Mouse (Mus musculus) forebrain, embryonic 16.5 days (tissue): Measurements from ENCODE around the gene Tmem115. TPM values are rescaled to one million over a fixed set of nuclear protein-coding genes. Genes with fewer than 3 reads are reported as not detected.

Experiments used
- ATAC-seq: fragments of 200-750 bp; cut with Nextera tagmentation; 2 replicates; pipeline ENCODE4 v1.8.0; 2017; ENCODE audit warnings: mild to moderate bottlenecking, moderate library complexity
- H3K27ac ChIP-seq: fragments of 300-500 bp; sonication (generic); 2 replicates; pipeline ENCODE4 v1.5.1; 2014; ENCODE audit warnings: low read length, control low read depth
- H3K27me3 ChIP-seq: fragments of 300-500 bp; sonication (generic); replicated peaks from 2 replicates; pipeline ENCODE4 v1.6.1; 2014; ENCODE audit warnings: low read length; ENCODE audit not compliant: control insufficient read depth, insufficient read depth
- H3K36me3 ChIP-seq: fragments of 300-500 bp; sonication (generic); 2 replicates; pipeline ENCODE4 v1.6.1; 2014; ENCODE audit not compliant: control insufficient read depth, insufficient read depth
- H3K4me1 ChIP-seq: fragments of 300-500 bp; sonication (generic); replicated peaks from 2 replicates; pipeline ENCODE4 v1.6.1; 2014; ENCODE audit warnings: low read length; ENCODE audit not compliant: control insufficient read depth, insufficient read depth
- H3K4me2 ChIP-seq: fragments of 300-500 bp; sonication (generic); 2 replicates; pipeline ENCODE4 v1.6.1; 2014; ENCODE audit warnings: mild to moderate bottlenecking, low read length, control low read depth
- H3K4me3 ChIP-seq: fragments of 300-500 bp; sonication (generic); replicated peaks from 2 replicates; pipeline ENCODE4 v1.5.1; 2014; ENCODE audit warnings: mild to moderate bottlenecking, low read length, control low read depth
- H3K9ac ChIP-seq: fragments of 300-500 bp; sonication (generic); replicated peaks from 2 replicates; pipeline ENCODE4 v1.6.1; 2014; ENCODE audit warnings: low read depth, low read length, control low read depth
- H3K9me3 ChIP-seq: fragments of 300-500 bp; sonication (generic); 2 replicates; pipeline ENCODE4 v1.6.1; 2016; ENCODE audit warnings: low read length; ENCODE audit not compliant: control insufficient read depth
- WGBS: fragments of 180-500 bp; shearing (Covaris S2); extraction: QIAGEN DNeasy Blood & Tissue Kit; methylation state at CpG from one replicate; pipeline ENCODE4 v1.1.7; 2014; 5-methylcytosine and 5-hydroxymethylcytosine counted together
- polyA plus RNA-seq: library from polyadenylated mRNA; unstranded; fragments of >200 nt; fragmentation: Nextera tagmentation; extraction: Ambion mirVana; gene quantifications from 2 replicates; pipeline ENCODE4 v1.2.1, GENCODE M21; 2015

Gene Tmem115
- polyA plus RNA-seq, 1 experiment from 2014 or later, result 41.9 TPM

DNA sequence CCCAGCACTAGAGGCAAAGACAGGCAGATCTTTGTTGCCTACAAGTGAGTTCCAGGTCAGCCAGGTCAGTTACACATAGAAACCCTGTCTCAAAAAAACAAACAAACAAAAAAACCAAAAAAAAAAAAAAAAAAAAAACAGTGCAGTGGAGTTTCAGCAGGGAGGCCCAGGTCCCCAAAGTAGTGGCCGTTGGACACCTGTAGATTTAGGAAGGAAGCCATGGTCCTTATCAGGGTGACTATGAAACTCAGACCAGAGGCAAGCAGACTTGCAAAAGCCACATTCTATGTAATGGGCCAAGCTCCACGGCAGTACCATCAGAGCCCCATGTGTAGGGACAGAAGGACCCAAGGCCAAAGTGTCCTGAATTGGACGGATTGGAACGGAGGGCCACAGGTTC is 47.8 kb downstream of the Tmem115 start:
- Histone ChIP-seq H3K36me3 (no peaks in the 10 kb centered on the region), H3K4me2 (peak overlapping the region; percentile 99), H3K27me3 (no peaks in the 10 kb centered on the region), H3K4me3 (peak overlapping the region; percentile 74), H3K4me1 (peaks cover 29% of the 10 kb centered on the region), H3K9ac (no peak overlapping the region), H3K27ac (no peak overlapping the region), H3K9me3 (no peaks in the 10 kb centered on the region)
- ATAC-seq, result no peak
- 77% methylated on average over 4 of the region's 4 CpGs for WGBS

DNA sequence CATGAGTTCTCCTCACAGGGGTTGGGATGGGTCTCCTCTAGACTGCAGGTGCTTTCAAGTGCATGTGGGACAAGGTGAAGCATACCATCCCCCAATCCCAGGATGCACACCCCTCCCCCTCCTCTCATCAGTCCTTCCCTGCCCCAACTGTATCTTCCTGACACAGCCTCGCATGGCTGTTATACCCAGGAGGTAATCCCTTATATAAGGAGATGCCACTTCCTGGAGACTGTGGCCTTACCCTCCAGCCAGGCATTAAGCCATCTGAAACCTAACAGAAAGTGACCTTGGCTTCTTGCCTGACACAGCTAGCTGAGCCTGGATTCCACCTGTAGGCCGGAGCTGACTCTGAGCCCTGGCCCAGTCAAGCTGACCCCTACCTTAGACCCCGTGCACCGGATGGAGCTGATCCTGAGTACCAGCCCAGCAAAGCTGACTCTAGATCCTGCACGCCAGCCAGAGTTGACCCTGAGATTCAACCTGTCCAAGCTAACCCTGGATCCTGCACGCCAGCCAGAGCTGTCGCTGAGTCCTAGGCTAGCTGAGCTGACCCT is 48.8 kb downstream of the Tmem115 start:
- Histone ChIP-seq H3K36me3 (no peaks in the 10 kb centered on the region), H3K4me3 (no peak overlapping the region), H3K4me1 (peaks cover 29% of the 10 kb centered on the region), H3K9me3 (no peaks in the 10 kb centered on the region), H3K27me3 (no peaks in the 10 kb centered on the region), H3K9ac (no peak overlapping the region), H3K4me2 (no peak overlapping the region), H3K27ac (no peak overlapping the region)
- ATAC-seq, result no peak
- 88% methylated on average over 7 of the region's 7 CpGs for WGBS

- Histone ChIP-seq H3K27me3 (no peaks in the 10 kb centered on the region), H3K9ac (no peak overlapping the region), H3K4me2 (no peak overlapping the region), H3K4me3 (no peak overlapping the region), H3K36me3 (no peaks in the 10 kb centered on the region), H3K27ac (no peak overlapping the region), H3K9me3 (no peaks in the 10 kb centered on the region), H3K4me1 (peaks cover 32% of the 10 kb centered on the region)
- 89% methylated on average over 14 of the region's 14 CpGs for WGBS
- ATAC-seq, result no peak
Measured at GRCm38 (mm10) chr9:107583174-107583573, 49.4 kb downstream of the Tmem115 start.

DNA sequence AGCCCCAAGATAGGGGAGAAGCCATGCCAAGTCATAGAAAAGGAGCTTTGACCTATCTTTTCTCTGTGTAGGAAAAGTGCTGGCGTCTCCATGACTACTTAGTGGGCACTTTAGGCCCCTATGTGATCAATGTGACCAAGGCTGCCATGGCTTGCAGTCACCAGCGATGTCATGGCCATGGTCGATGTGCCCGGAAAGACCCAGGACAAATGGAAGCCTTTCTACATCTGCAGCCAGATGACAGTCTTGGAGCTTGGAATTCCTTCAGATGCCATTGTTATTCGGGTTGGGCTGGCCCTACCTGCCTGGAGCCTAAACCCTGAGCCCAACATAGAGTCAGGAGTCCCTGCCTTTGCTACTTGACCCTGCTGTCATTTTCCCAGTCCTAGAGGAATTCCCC is 52.8 kb downstream of the Tmem115 start:
- no peak for ATAC-seq
- no peaks in the 10 kb centered on the region for H3K27me3 ChIP-seq
- H3K4me1 ChIP-seq, result peaks cover 17% of the 10 kb centered on the region
- H3K27ac ChIP-seq, result no peak overlapping the region
- no peak overlapping the region for H3K9ac ChIP-seq
- WGBS, result 90% methylated on average over 5 of the region's 5 CpGs
- H3K9me3 ChIP-seq, result no peaks in the 10 kb centered on the region
- no peak overlapping the region for H3K4me2 ChIP-seq
- H3K4me3 ChIP-seq, result no peak overlapping the region
- H3K36me3 ChIP-seq, result no peaks in the 10 kb centered on the region; the same call in 1 of the 2 replicates

GRCm38 (mm10) chr9:107586974-107587832 is 53.5 kb downstream of the Tmem115 start, which contains the start of gene Ifrd2:
Gene Ifrd2 (plus strand): TSS chr9:107587642.
- 14% methylated on average over 46 of the region's 46 CpGs for WGBS
- Histone ChIP-seq H3K36me3 (peaks cover 5% of the 10 kb centered on the region), H3K4me2 (peak within 1 kb of the TSS; percentile 96), H3K9ac (peak within 1 kb of the TSS; percentile 71), H3K4me3 (peak within 1 kb of the TSS; percentile 87), H3K27ac (no peak within 1 kb of the TSS), H3K4me1 (peaks cover 11% of the 10 kb centered on the region), H3K9me3 (no peaks in the 10 kb centered on the region), H3K27me3 (no peaks in the 10 kb centered on the region)
- ATAC-seq, result peak; percentile 99

GRCm38 (mm10) chr9:107587833-107588639 is 54.3 kb downstream of the Tmem115 start:
- peak overlapping the region; percentile 96 for H3K4me2 ChIP-seq
- peak overlapping the region; percentile 71 for H3K9ac ChIP-seq
- H3K27me3 ChIP-seq, result no peaks in the 10 kb centered on the region
- peaks cover 5% of the 10 kb centered on the region for H3K36me3 ChIP-seq
- H3K9me3 ChIP-seq, result no peaks in the 10 kb centered on the region
- H3K27ac ChIP-seq, result no peak overlapping the region
- 5% methylated on average over 33 of the region's 33 CpGs for WGBS
- peaks cover 11% of the 10 kb centered on the region for H3K4me1 ChIP-seq
- ATAC-seq, result no peak
- peak overlapping the region; percentile 87 for H3K4me3 ChIP-seq

Other genes starting within 250 kb of the Tmem115 start
- 1.4 and 1.7 TPM in 2 replicates for gene Mapkapk3, start 244.1 kb upstream of the Tmem115 start, polyA plus RNA-seq
- 9.2 and 11.1 TPM in 2 replicates for gene Cish, start 237.9 kb upstream of the Tmem115 start, polyA plus RNA-seq
- 15.6 and 18.8 TPM in 2 replicates for gene Hemk1, start 195.6 kb upstream of the Tmem115 start, polyA plus RNA-seq
- gene 6430571L13Rik, start 193.3 kb upstream of the Tmem115 start, polyA plus RNA-seq, result 3.3 and 5.4 TPM in 2 replicates
- 3.6 and 5.8 TPM in 2 replicates for gene Cacna2d2, start 134.3 kb upstream of the Tmem115 start, polyA plus RNA-seq
- 35.7 and 38.5 TPM in 2 replicates for gene Cyb561d2, start 8.2 kb downstream of the Tmem115 start, polyA plus RNA-seq
- gene Nprl2, start 8.3 kb downstream of the Tmem115 start, polyA plus RNA-seq, result 88.4 and 89.8 TPM in 2 replicates
- 2.2 and 3.2 TPM in 2 replicates for gene Zmynd10, start 13.4 kb downstream of the Tmem115 start, polyA plus RNA-seq
- gene Rassf1, start 17.6 kb downstream of the Tmem115 start, polyA plus RNA-seq, result 43.4 and 45.4 TPM in 2 replicates
- gene Tusc2, start 29.3 kb downstream of the Tmem115 start, polyA plus RNA-seq, result 93.2 and 98.5 TPM in 2 replicates
- 69.7 and 74.5 TPM in 2 replicates for gene Hyal2, start 34.0 kb downstream of the Tmem115 start, polyA plus RNA-seq
- 6.9 and 7.2 TPM in 2 replicates for gene Hyal1, start 43.0 kb downstream of the Tmem115 start, polyA plus RNA-seq
- gene Naa80, start 44.9 kb downstream of the Tmem115 start, polyA plus RNA-seq, result 16.2 and 16.9 TPM in 2 replicates
- gene Hyal3, start 46.9 kb downstream of the Tmem115 start, polyA plus RNA-seq, result 1.4 TPM in 2 replicates
- 14.4 and 16.8 TPM in 2 replicates for gene Ifrd2, start 53.7 kb downstream of the Tmem115 start, polyA plus RNA-seq
- gene Sema3b, start 75.3 kb downstream of the Tmem115 start, polyA plus RNA-seq, result 2.3 and 3.0 TPM in 2 replicates
- 299 and 316 TPM in 2 replicates for gene Gnai2, start 101.4 kb downstream of the Tmem115 start, polyA plus RNA-seq
- gene Slc38a3, start 135.6 kb downstream of the Tmem115 start, polyA plus RNA-seq, result 30.4 and 32.6 TPM in 2 replicates
- 1.2 and 1.4 TPM in 2 replicates for gene Gnat1, start 145.8 kb downstream of the Tmem115 start, polyA plus RNA-seq
- 11.0 and 14.9 TPM in 2 replicates for gene Sema3f, start 176.5 kb downstream of the Tmem115 start, polyA plus RNA-seq
- gene Rbm5, start 237.1 kb downstream of the Tmem115 start, polyA plus RNA-seq, result 294 and 303 TPM in 2 replicates